Mouse (Mus musculus) MEL (cell line): ENCODE results near the gene Rabl2. TPM values are rescaled to one million over a fixed set of nuclear protein-coding genes. Genes with fewer than 3 reads are reported as not detected.

Source experiments
- DNase-seq: peaks from one replicate; pipeline ENCODE4 v3.0.0; 2011; ENCODE audit warnings: low read depth, low spot score
- H3K27ac ChIP-seq: 2 replicates; pipeline ENCODE4 v1.5.1; 2012; ENCODE audit warnings: low read depth, mild to moderate bottlenecking, control low read depth, low read length, moderate library complexity; ENCODE audit not compliant: control insufficient read depth
- H3K27me3 ChIP-seq, 2 experiments: fragments of 150-350 bp in 1 of 2; sonication (generic) in 1 of 2; 2 replicates each; pipeline ENCODE4 v1.6.1; 2012; ENCODE audit warnings: low read length in 2 of 2, mild to moderate bottlenecking in 2 of 2, improper control_type of control experiment in 1 of 2, moderate library complexity in 1 of 2; ENCODE audit not compliant: insufficient read depth in 2 of 2, control insufficient read depth in 1 of 2
- H3K36me3 ChIP-seq, 2 experiments: 2 replicates each; pipeline ENCODE4 v1.6.1; 2012 to 2014; ENCODE audit warnings: low read length in 2 of 2, improper control_type of control experiment in 1 of 2, inconsistent platforms in 1 of 2, mild to moderate bottlenecking in 1 of 2; ENCODE audit not compliant: insufficient read depth in 2 of 2, control insufficient read depth in 1 of 2
- H3K4me1 ChIP-seq, 2 experiments: fragments of 150-350 bp in 1 of 2; sonication (generic) in 1 of 2; 2 replicates each; pipeline ENCODE4 v1.6.1; 2012; ENCODE audit warnings: low read length in 2 of 2, improper control_type of control experiment in 1 of 2, mild to moderate bottlenecking in 1 of 2; ENCODE audit not compliant: insufficient read depth in 2 of 2, control insufficient read depth in 1 of 2
- H3K4me3 ChIP-seq, 2 experiments: fragments of 150-350 bp in 1 of 2; sonication (generic) in 1 of 2; 2 replicates each; pipeline ENCODE4 v1.5.1; 2012; ENCODE audit warnings: low read depth in 2 of 2, low read length in 2 of 2, mild to moderate bottlenecking in 2 of 2, moderate library complexity in 2 of 2, control low read depth in 1 of 2, improper control_type of control experiment in 1 of 2; ENCODE audit not compliant: control insufficient read depth in 1 of 2, insufficient read depth in 1 of 2
- H3K79me2 ChIP-seq: 2 replicates; pipeline ENCODE4 v1.6.1; 2012; ENCODE audit warnings: mild to moderate bottlenecking, low read length, moderate library complexity; ENCODE audit not compliant: control insufficient read depth, poor library complexity, insufficient read depth
- H3K9ac ChIP-seq: 2 replicates; pipeline ENCODE4 v1.6.1; 2012; ENCODE audit warnings: low read depth, mild to moderate bottlenecking, control low read depth, low read length, moderate library complexity; ENCODE audit not compliant: control insufficient read depth, poor library complexity, severe bottlenecking
- H3K9me3 ChIP-seq: fragments of 150-350 bp; sonication (generic); replicated peaks from 2 replicates; pipeline ENCODE4 v1.6.1; 2012; ENCODE audit warnings: mild to moderate bottlenecking, low read length, improper control_type of control experiment, moderate library complexity; ENCODE audit not compliant: insufficient read depth
- BHLHE40 ChIP-seq: IDR thresholded peaks from 2 replicates; pipeline ENCODE4 v1.6.1; 2012; ENCODE audit warnings: low read depth, mild to moderate bottlenecking, inconsistent platforms, low read length, improper control_type of control experiment, borderline replicate concordance
- CHD1 ChIP-seq: IDR thresholded peaks from 2 replicates; pipeline ENCODE4 v1.6.1; 2012; ENCODE audit warnings: low read depth, mild to moderate bottlenecking, inconsistent platforms, low read length, improper control_type of control experiment
- CTCF ChIP-seq, 3 experiments: IDR thresholded peaks in 2 of 3; conservative IDR thresholded peaks in 1 of 3; 2 replicates each; pipeline ENCODE4 v1.5.1; 2011 to 2012; ENCODE audit warnings: low read length in 3 of 3, low read depth in 2 of 3, mild to moderate bottlenecking in 2 of 3, improper control_type of control experiment in 1 of 3, inconsistent platforms in 1 of 3, mixed read lengths in 1 of 3, moderate library complexity in 1 of 3; ENCODE audit not compliant: control insufficient read depth in 1 of 3, insufficient read depth in 1 of 3, poor library complexity in 1 of 3, severe bottlenecking in 1 of 3
- E2F4 ChIP-seq: IDR thresholded peaks from 2 replicates; pipeline ENCODE4 v1.6.1; 2011; ENCODE audit warnings: low read depth, low read length, improper control_type of control experiment, borderline replicate concordance
- EP300 ChIP-seq, 2 experiments: IDR thresholded peaks; 2 replicates each; pipeline ENCODE4 v1.6.1; 2011; ENCODE audit warnings: improper control_type of control experiment in 2 of 2, low read length in 2 of 2, low read depth in 1 of 2, mild to moderate bottlenecking in 1 of 2
- ETS1 ChIP-seq: IDR thresholded peaks from 2 replicates; pipeline ENCODE4 v1.6.1; 2012; ENCODE audit warnings: low read depth, mild to moderate bottlenecking, inconsistent platforms, low read length, improper control_type of control experiment, moderate library complexity
- GABPA ChIP-seq: IDR thresholded peaks from 2 replicates; pipeline ENCODE4 v1.6.1; 2012; ENCODE audit warnings: low read depth, mild to moderate bottlenecking, inconsistent platforms, low read length, improper control_type of control experiment, moderate library complexity
- GATA1 ChIP-seq: IDR thresholded peaks from 2 replicates; pipeline ENCODE4 v1.6.1; 2011; ENCODE audit warnings: low read depth, low read length, improper control_type of control experiment
- KAT2A ChIP-seq: conservative IDR thresholded peaks from 2 replicates; pipeline ENCODE4 v1.6.1; 2012; ENCODE audit warnings: low read depth, low read length, improper control_type of control experiment, inconsistent platforms
- MAFK ChIP-seq: IDR thresholded peaks from 2 replicates; pipeline ENCODE4 v1.6.1; 2011; ENCODE audit warnings: low read depth, mild to moderate bottlenecking, low read length, improper control_type of control experiment, borderline replicate concordance
- MAX ChIP-seq: IDR thresholded peaks from 2 replicates; pipeline ENCODE4 v1.6.1; 2011; ENCODE audit warnings: low read length, improper control_type of control experiment
- MEF2A ChIP-seq: IDR thresholded peaks from 2 replicates; pipeline ENCODE4 v1.6.1; 2014; ENCODE audit warnings: low read depth, mild to moderate bottlenecking, inconsistent platforms, low read length, improper control_type of control experiment; ENCODE audit not compliant: poor library complexity, insufficient replicate concordance, severe bottlenecking; ENCODE audit errors: extremely low read depth
- MXI1 ChIP-seq: IDR thresholded peaks from 2 replicates; pipeline ENCODE4 v1.6.1; 2011; ENCODE audit warnings: mild to moderate bottlenecking, low read depth, low read length, improper control_type of control experiment
- MYB ChIP-seq: IDR thresholded peaks from 2 replicates; pipeline ENCODE4 v1.6.1; 2011; ENCODE audit warnings: mild to moderate bottlenecking, low read depth, low read length, improper control_type of control experiment
- NELFE ChIP-seq: IDR thresholded peaks from 2 replicates; pipeline ENCODE4 v1.6.1; 2011; ENCODE audit warnings: low read depth, low read length, improper control_type of control experiment
- POLR2A ChIP-seq, 2 experiments: IDR thresholded peaks; 2 replicates each; pipeline ENCODE4 v1.6.1; 2011 to 2012; ENCODE audit warnings: low read length in 2 of 2, mild to moderate bottlenecking in 2 of 2, control low read depth in 1 of 2, improper control_type of control experiment in 1 of 2, low read depth in 1 of 2, moderate library complexity in 1 of 2; ENCODE audit not compliant: control insufficient read depth in 1 of 2, insufficient read depth in 1 of 2, poor library complexity in 1 of 2
- POLR2AphosphoS2 ChIP-seq: IDR thresholded peaks from 2 replicates; pipeline ENCODE4 v1.6.1; 2011; ENCODE audit warnings: low read length, improper control_type of control experiment
- RAD21 ChIP-seq: IDR thresholded peaks from 2 replicates; pipeline ENCODE4 v1.6.1; 2011; ENCODE audit warnings: mild to moderate bottlenecking, low read depth, low read length, improper control_type of control experiment
- RCOR1 ChIP-seq: IDR thresholded peaks from 2 replicates; pipeline ENCODE4 v1.6.1; 2012; ENCODE audit warnings: low read depth, mild to moderate bottlenecking, inconsistent platforms, low read length, improper control_type of control experiment
- SIN3A ChIP-seq: IDR thresholded peaks from 2 replicates; pipeline ENCODE4 v1.6.1; 2012; ENCODE audit warnings: low read length, improper control_type of control experiment, inconsistent platforms
- TAL1 ChIP-seq: IDR thresholded peaks from 2 replicates; pipeline ENCODE4 v1.6.1; 2012; ENCODE audit warnings: mild to moderate bottlenecking, inconsistent platforms, low read length, moderate library complexity, mixed read lengths
- TBP ChIP-seq: IDR thresholded peaks from 2 replicates; pipeline ENCODE4 v1.8.0; 2011; ENCODE audit warnings: low read depth, low read length, improper control_type of control experiment
- USF1 ChIP-seq: IDR thresholded peaks from 2 replicates; pipeline ENCODE4 v1.6.1; 2014; ENCODE audit warnings: low read depth, mild to moderate bottlenecking, inconsistent platforms, low read length, improper control_type of control experiment, moderate library complexity
- ZC3H11A ChIP-seq: IDR thresholded peaks from 2 replicates; pipeline ENCODE4 v1.6.1; 2012; ENCODE audit warnings: low read depth, mild to moderate bottlenecking, inconsistent platforms, low read length, improper control_type of control experiment
- ZKSCAN1 ChIP-seq: IDR thresholded peaks from 2 replicates; pipeline ENCODE4 v1.6.1; 2012; ENCODE audit warnings: low read depth, mild to moderate bottlenecking, inconsistent platforms, low read length, improper control_type of control experiment, moderate library complexity
- ZMIZ1 ChIP-seq: IDR thresholded peaks from 2 replicates; pipeline ENCODE4 v1.6.1; 2012; ENCODE audit warnings: low read depth, mild to moderate bottlenecking, inconsistent platforms, low read length, improper control_type of control experiment, moderate library complexity
- polyA plus RNA-seq, 2 experiments: library from polyadenylated mRNA; stranded (reverse) in 1 of 2; unstranded in 1 of 2; fragments of >175 nt in 1 of 2; fragments of >200 nt in 1 of 2; gene quantifications; 2 replicates each; pipeline versions ENCODE4 v1.2.1 to v1.2.4; 2012; ENCODE audit warnings: low replicate concordance in 2 of 2, low read depth in 1 of 2; ENCODE audit not compliant: insufficient read length in 2 of 2, insufficient read depth in 1 of 2, missing spikeins in 1 of 2
- total RNA-seq: library from RNA; depleted of rRNA; stranded (reverse); fragments of 300-350 nt; gene quantifications from 2 replicates; pipeline ENCODE4 v1.2.3, GENCODE M21; 2012

Rabl2 gene
- total and polyA plus RNA-seq, 3 experiments, result 3.0 to 10.6 TPM; not detected in 1

DNA sequence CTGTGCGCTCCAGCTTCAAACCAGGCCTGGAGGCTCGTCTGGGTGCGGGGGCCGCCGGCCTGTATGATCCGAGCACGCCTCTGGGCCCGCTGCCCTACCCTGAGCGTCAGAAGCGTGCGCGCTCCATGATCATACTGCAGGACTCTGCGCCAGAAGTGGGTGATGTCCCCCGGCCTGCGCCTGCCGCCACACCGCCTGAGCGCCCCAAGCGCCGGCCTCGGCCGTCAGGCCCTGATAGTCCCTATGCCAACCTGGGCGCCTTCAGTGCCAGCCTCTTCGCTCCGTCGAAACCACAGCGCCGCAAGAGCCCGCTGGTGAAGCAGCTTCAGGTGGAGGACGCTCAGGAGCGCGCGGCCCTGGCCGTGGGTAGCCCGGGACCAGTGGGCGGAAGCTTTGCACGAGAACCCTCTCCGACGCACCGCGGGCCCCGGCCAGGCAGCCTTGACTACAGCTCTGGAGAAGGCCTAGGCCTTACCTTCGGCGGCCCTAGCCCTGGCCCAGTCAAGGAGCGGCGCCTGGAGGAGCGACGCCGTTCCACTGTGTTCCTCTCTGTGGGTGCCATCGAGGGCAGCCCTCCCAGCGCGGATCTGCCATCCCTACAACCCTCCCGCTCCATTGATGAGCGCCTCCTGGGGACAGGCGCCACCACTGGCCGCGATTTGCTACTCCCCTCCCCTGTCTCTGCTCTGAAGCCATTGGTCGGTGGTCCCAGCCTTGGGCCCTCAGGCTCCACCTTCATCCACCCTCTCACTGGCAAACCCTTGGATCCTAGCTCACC is 43.7 kb downstream of the Rabl2 start:
- Histone ChIP-seq H3K79me2 (no peaks in the 10 kb centered on the region), H3K36me3 (no peaks in the 10 kb centered on the region; a peak in 1 of 4 replicates), H3K9me3 (no peaks in the 10 kb centered on the region), H3K4me1 (no peaks in the 10 kb centered on the region), H3K9ac (no peak overlapping the region), H3K4me3 (no peak overlapping the region), H3K27me3 (no peaks in the 10 kb centered on the region), H3K27ac (no peak overlapping the region)
- no peak for TF ChIP-seq MAX
- no peak for TF ChIP-seq GATA1
- no peak for TF ChIP-seq ZMIZ1
- TF ChIP-seq ZKSCAN1, result no peak
- TF ChIP-seq USF1, result no peak
- TF ChIP-seq MAFK, result no peak
- no peak for TF ChIP-seq MXI1
- TF ChIP-seq CHD1, result no peak
- no peak for TF ChIP-seq ZC3H11A
- no peak for TF ChIP-seq EP300 (IDR thresholded peaks at IDR 0.05; ENCODE audit: low read depth in 1 of 2, low read length in 2 of 2)
- TF ChIP-seq TAL1, result no peak
- no peak for TF ChIP-seq NELFE
- TF ChIP-seq BHLHE40, result no peak
- no peak for TF ChIP-seq CTCF (IDR thresholded peaks at IDR 0.05 in 2 of 3, conservative IDR thresholded peaks at IDR 0.05 in 1 of 3; ENCODE audit: control insufficient read depth in 1 of 3, insufficient read depth in 1 of 3, low read depth in 2 of 3, low read length in 3 of 3, poor library complexity in 1 of 3, severe bottlenecking in 1 of 3)
- no peak for DNase-seq

GRCm38 (mm10) chr15:89547321-89547720 is 44.4 kb downstream of the Rabl2 start:
- H3K9me3 ChIP-seq, result no peaks in the 10 kb centered on the region
- no peaks in the 10 kb centered on the region for H3K4me1 ChIP-seq
- H3K9ac ChIP-seq, result no peak overlapping the region
- DNase-seq, result no peak
- no peak overlapping the region for H3K27ac ChIP-seq
- H3K4me3 ChIP-seq, result no peak overlapping the region
- TF ChIP-seq RCOR1, result no peak
- no peak for TF ChIP-seq TBP
- TF ChIP-seq MEF2A, result no peak
- no peak for TF ChIP-seq POLR2A (IDR thresholded peaks at IDR 0.05; ENCODE audit: control insufficient read depth in 1 of 2, insufficient read depth in 1 of 2, low read depth in 1 of 2, low read length in 2 of 2, poor library complexity in 1 of 2)
- no peak for TF ChIP-seq ETS1
- TF ChIP-seq E2F4, result no peak
- TF ChIP-seq ZC3H11A, result no peak
- TF ChIP-seq RAD21, result no peak
- TF ChIP-seq GABPA, result no peak
- no peak for TF ChIP-seq MYB
- no peak for TF ChIP-seq KAT2A
- no peak for TF ChIP-seq SIN3A
- TF ChIP-seq GATA1, result no peak
- TF ChIP-seq POLR2AphosphoS2, result no peak
- H3K27me3 ChIP-seq, result no peaks in the 10 kb centered on the region
- H3K79me2 ChIP-seq, result no peaks in the 10 kb centered on the region
- H3K36me3 ChIP-seq, result no peaks in the 10 kb centered on the region; a peak in 1 of 4 replicates
